ENCODE assay signal across 11 mouse cellular contexts in the genomic region with DNA sequence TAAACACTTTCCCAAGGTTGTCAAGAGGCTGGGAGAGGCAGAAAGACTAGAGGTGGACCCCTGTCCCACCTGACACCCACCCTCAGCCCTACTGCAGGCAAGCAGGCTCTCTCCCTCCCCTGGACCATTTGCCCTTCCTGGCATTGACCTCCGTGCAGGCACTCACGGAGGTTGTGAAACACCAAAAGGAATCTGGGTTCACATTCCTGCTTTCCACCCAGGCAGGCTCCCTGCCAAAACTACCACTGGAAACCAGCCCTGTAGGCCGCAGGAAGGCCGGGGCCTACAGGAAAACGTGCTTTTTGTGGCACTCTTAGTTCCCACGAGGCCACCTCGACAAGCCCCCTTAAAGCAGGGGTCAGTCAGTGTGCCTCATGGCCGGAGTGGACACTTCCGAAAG.
DNase-seq lines count a peak whose midpoint lies in the region; ATAC-seq and TF ChIP-seq lines count a peak whose summit lies in the region.
"Had no signal": no experiment of that assay in that cellular context is flagged by ENCODE, and none has a peak within 500 bp of the region (broad histone marks: within the 10 kb centered on the region; RNA-seq: fewer than 3 reads in every experiment).

No protein-coding gene starts in this region.

- H3K4me3 ChIP-seq in hindbrain, embryonic 13.5 days = no peak overlapping the region
- no peak overlapping the region for H3K4me3 ChIP-seq in hindbrain, embryonic 11.5 days (ENCODE audit: low read depth, low read length)
- no peak overlapping the region for H3K4me3 ChIP-seq in embryonic facial prominence, embryonic 14.5 days (ENCODE audit: low read depth, low read length)
- H3K4me3 ChIP-seq in lung, postnatal 0 days (ENCODE audit: low read depth, low read length) = no peak overlapping the region
- H3K4me3 ChIP-seq in midbrain, embryonic 16.5 days (ENCODE audit: low read depth, low read length) = no peak overlapping the region
- H3K4me3 ChIP-seq: neural tube, embryonic 13.5 days had no signal

- H3K36me3 ChIP-seq in hindbrain, embryonic 13.5 days = no peaks in the 10 kb centered on the region
- no peaks in the 10 kb centered on the region for H3K36me3 ChIP-seq in hindbrain, embryonic 11.5 days (ENCODE audit: control insufficient read depth, insufficient read depth, low read length)
- no peaks in the 10 kb centered on the region for H3K36me3 ChIP-seq in embryonic facial prominence, embryonic 14.5 days (ENCODE audit: control insufficient read depth, insufficient read depth, low read length)
- no peaks in the 10 kb centered on the region for H3K36me3 ChIP-seq in lung, postnatal 0 days (ENCODE audit: insufficient read depth, low read length)
- H3K36me3 ChIP-seq in midbrain, embryonic 16.5 days (ENCODE audit: control insufficient read depth, insufficient read depth, low read length) = no peaks in the 10 kb centered on the region
- H3K36me3 ChIP-seq: neural tube, embryonic 13.5 days had no signal

- peak overlapping the region; percentile 19; the same call in 1 of the 2 replicates for H3K27ac ChIP-seq in hindbrain, embryonic 13.5 days
- no peak overlapping the region for H3K27ac ChIP-seq in hindbrain, embryonic 11.5 days (ENCODE audit: low read depth, low read length)
- H3K27ac ChIP-seq in embryonic facial prominence, embryonic 14.5 days (replicated peaks; ENCODE audit: low read depth, low read length) = 0 out of 2 replicates have a peak overlapping the region, but pooled peaks have one; percentile 11
- H3K27ac ChIP-seq in lung, postnatal 0 days (ENCODE audit: low read length) = peak overlapping the region; percentile 75
- no peak overlapping the region for H3K27ac ChIP-seq in midbrain, embryonic 16.5 days (ENCODE audit: low read length)
- H3K27ac ChIP-seq: neural tube, embryonic 13.5 days had no signal

- H3K9me3 ChIP-seq in hindbrain, embryonic 13.5 days = no peaks in the 10 kb centered on the region
- H3K9me3 ChIP-seq in hindbrain, embryonic 11.5 days (ENCODE audit: control insufficient read depth, low read length) = no peaks in the 10 kb centered on the region
- H3K9me3 ChIP-seq in embryonic facial prominence, embryonic 14.5 days (ENCODE audit: control insufficient read depth, low read length) = no peaks in the 10 kb centered on the region
- H3K9me3 ChIP-seq in lung, postnatal 0 days (ENCODE audit: low read length) = no peaks in the 10 kb centered on the region
- no peaks in the 10 kb centered on the region for H3K9me3 ChIP-seq in midbrain, embryonic 16.5 days (replicated peaks; ENCODE audit: control insufficient read depth, low read length, poor library complexity, severe bottlenecking)
- H3K9me3 ChIP-seq: neural tube, embryonic 13.5 days had no signal

- peak; percentile 84 for TF ChIP-seq EP300 in lung, postnatal 0 days (IDR thresholded peaks at IDR 0.05)

- no peak overlapping the region for H3K4me2 ChIP-seq in hindbrain, embryonic 13.5 days
- H3K4me2 ChIP-seq in hindbrain, embryonic 11.5 days (replicated peaks; ENCODE audit: low read depth, low read length) = no peak overlapping the region
- H3K4me2 ChIP-seq in embryonic facial prominence, embryonic 14.5 days (ENCODE audit: low read depth, low read length) = no peak overlapping the region
- no peak overlapping the region for H3K4me2 ChIP-seq in lung, postnatal 0 days (replicated peaks; ENCODE audit: low read depth, low read length)
- no peak overlapping the region for H3K4me2 ChIP-seq in midbrain, embryonic 16.5 days (ENCODE audit: low read length)
- H3K4me2 ChIP-seq: neural tube, embryonic 13.5 days had no signal

- no peak for ATAC-seq in hindbrain, embryonic 13.5 days (ENCODE audit: low FRiP score)
- ATAC-seq in hindbrain, embryonic 11.5 days (ENCODE audit: low FRiP score) = no peak
- no peak for ATAC-seq in embryonic facial prominence, embryonic 14.5 days (ENCODE audit: low read depth)
- peak; percentile 71 for ATAC-seq in lung, postnatal 0 days
- no peak for ATAC-seq in midbrain, embryonic 16.5 days
- ATAC-seq in erythroblast, adult 5-6 weeks (replicated peaks; ENCODE audit: low FRiP score, poor library complexity, severe bottlenecking) = no peak
- ATAC-seq: intestine, embryonic 16.5 days had no signal

- DNase-seq in hindbrain, embryonic 11.5 days (ENCODE audit: low spot score) = no peak
- DNase-seq in embryonic facial prominence, embryonic 14.5 days (ENCODE audit: low spot score) = peak; percentile 71
- peak; percentile 64 to 67 for DNase-seq in heart, postnatal 36 days
- DNase-seq in lung, postnatal 0 days (ENCODE audit: low spot score) = peak; percentile 87
- no peak for DNase-seq in yolk sac, embryonic 10.5 days (ENCODE audit: low spot score)

- no peak for TF ChIP-seq CTCF in lung, postnatal 0 days (IDR thresholded peaks at IDR 0.05)

- intact Hi-C loops in heart, postnatal 36 days (cut with DNase I) = no loop called here

- H3K4me1 ChIP-seq in hindbrain, embryonic 13.5 days (replicated peaks) = peaks cover 50% of the 10 kb centered on the region
- H3K4me1 ChIP-seq in hindbrain, embryonic 11.5 days (replicated peaks; ENCODE audit: control insufficient read depth, insufficient read depth, low read length) = peaks cover 2% of the 10 kb centered on the region; the same call in 1 of the 2 replicates
- 0 out of 2 replicates have a peak, but pooled peaks cover 5% of the 10 kb centered on the region for H3K4me1 ChIP-seq in embryonic facial prominence, embryonic 14.5 days (ENCODE audit: control insufficient read depth, insufficient read depth, low read length)
- H3K4me1 ChIP-seq in lung, postnatal 0 days (ENCODE audit: insufficient read depth, low read depth, low read length) = peaks cover 12% of the 10 kb centered on the region; the same call in 1 of the 2 replicates
- H3K4me1 ChIP-seq in midbrain, embryonic 16.5 days (ENCODE audit: control insufficient read depth, insufficient read depth, low read length) = no peaks in the 10 kb centered on the region; the same call in 1 of the 2 replicates

- H3K9ac ChIP-seq in hindbrain, embryonic 13.5 days = no peak overlapping the region
- H3K9ac ChIP-seq in hindbrain, embryonic 11.5 days (ENCODE audit: low read depth, low read length) = no peak overlapping the region
- no peak overlapping the region for H3K9ac ChIP-seq in embryonic facial prominence, embryonic 14.5 days (ENCODE audit: low read depth, low read length)
- no peak overlapping the region for H3K9ac ChIP-seq in lung, postnatal 0 days (replicated peaks; ENCODE audit: low read depth)
- H3K9ac ChIP-seq in midbrain, embryonic 16.5 days (ENCODE audit: low read depth, low read length) = no peak overlapping the region
- H3K9ac ChIP-seq: neural tube, embryonic 13.5 days had no signal

- peaks cover 57% of the 10 kb centered on the region for H3K27me3 ChIP-seq in hindbrain, embryonic 13.5 days
- H3K27me3 ChIP-seq in hindbrain, embryonic 11.5 days (ENCODE audit: control insufficient read depth, insufficient read depth, low read length) = peaks cover 4% of the 10 kb centered on the region; the same call in 1 of the 2 replicates
- H3K27me3 ChIP-seq in embryonic facial prominence, embryonic 14.5 days (replicated peaks; ENCODE audit: control insufficient read depth, insufficient read depth, low read length) = no peaks in the 10 kb centered on the region; the same call in 1 of the 2 replicates
- H3K27me3 ChIP-seq in lung, postnatal 0 days (replicated peaks; ENCODE audit: insufficient read depth, low read length) = no peaks in the 10 kb centered on the region
- no peaks in the 10 kb centered on the region for H3K27me3 ChIP-seq in midbrain, embryonic 16.5 days (ENCODE audit: control insufficient read depth, insufficient read depth, low read depth, low read length)
- H3K27me3 ChIP-seq: CH12.LX had no signal

- 79% methylated on average over 9 of the region's 9 CpGs for WGBS in hindbrain, embryonic 13.5 days
- WGBS in hindbrain, embryonic 11.5 days = 66% methylated on average over 9 of the region's 9 CpGs
- 53% methylated on average over 8 of the region's 9 CpGs for WGBS in embryonic facial prominence, embryonic 14.5 days
- WGBS in lung, postnatal 0 days = 20% methylated on average over 9 of the region's 9 CpGs
- 79% methylated on average over 9 of the region's 9 CpGs for WGBS in midbrain, embryonic 16.5 days

Comparison
In these comparisons a context has a peak if more than half of its experiments do, and no peak if none do; other contexts are left out.
1. H3K27ac ChIP-seq: peak in hindbrain, embryonic 13.5 days (single experiment), embryonic facial prominence, embryonic 14.5 days (single experiment) and lung, postnatal 0 days (single experiment); none in hindbrain, embryonic 11.5 days (single experiment) and midbrain, embryonic 16.5 days (single experiment).
2. DNase-seq: peak in embryonic facial prominence, embryonic 14.5 days (single experiment), heart, postnatal 36 days (2 of 2) and lung, postnatal 0 days (single experiment); none in hindbrain, embryonic 11.5 days (single experiment) and yolk sac, embryonic 10.5 days (single experiment).